Mouse (Mus musculus) T-helper 17 cell (primary cell): ENCODE measurements around the gene Ly6g6d.

ENCODE experiments used
- in situ Hi-C, 2 experiments: fragments of 300-600 bp; cut with MboI, MseI; formaldehyde crosslinking; loops; 1 replicate in 1 of 2; 2 replicates in 1 of 2; pipeline ENCODE4 v1.15.1; 2025; ENCODE audit warnings: high pct_unique_total_duplicates in 2 of 2

Ly6g6d gene

DNA sequence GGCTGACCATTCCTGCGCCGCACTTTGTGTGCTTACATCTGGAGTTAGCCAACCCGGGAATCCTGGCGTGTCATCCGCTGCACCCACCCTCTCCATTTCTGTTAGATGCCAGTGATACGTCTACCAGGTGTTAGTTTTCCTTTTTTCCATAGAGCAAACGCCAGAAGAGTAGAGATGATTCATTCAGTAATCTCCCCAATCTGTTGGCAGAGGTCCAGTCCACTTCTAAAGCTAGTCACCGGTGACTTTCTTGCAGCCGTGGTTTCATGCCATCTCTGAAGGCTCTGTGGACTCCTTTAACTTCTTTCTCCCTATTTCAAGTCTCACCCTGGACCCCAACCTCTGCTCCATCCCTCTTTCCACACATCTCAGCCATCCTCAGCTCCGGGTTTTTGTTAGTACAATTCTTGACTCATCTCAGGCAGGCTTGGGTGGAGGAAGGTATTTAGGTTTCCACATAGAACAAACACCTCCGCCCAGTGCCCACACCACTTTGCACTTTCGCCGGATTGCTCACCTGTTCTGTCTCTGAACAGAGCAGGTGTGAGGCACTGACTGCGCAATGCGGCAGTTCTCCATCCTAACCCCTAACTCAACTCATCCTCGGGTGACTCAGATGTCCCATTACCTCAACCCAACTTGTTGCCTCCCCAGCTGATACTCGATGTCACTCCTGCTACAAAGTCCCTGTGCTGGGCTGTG is 9.5 kb downstream of the Ly6g6d start:
- in situ Hi-C loops: no loop called here

GRCm38 (mm10) chr17:35066084-35066483 is 11.8 kb downstream of the Ly6g6d start, which contains the start of gene Mpig6b:
Gene Mpig6b (minus strand): TSS chr17:35066184.
- in situ Hi-C loops: no loop called here

- in situ Hi-C loops: loop anchor here (5.0 kb wide), 1 partner anchor 43 kb away; no protein-coding TSS in a partner anchor
Observed at GRCm38 (mm10) chr17:35064951-35065947, 12.6 kb downstream of the Ly6g6d start, which contains the start of gene Ly6g6c. Gene Ly6g6c (plus strand): TSS chr17:35065388.

DNA sequence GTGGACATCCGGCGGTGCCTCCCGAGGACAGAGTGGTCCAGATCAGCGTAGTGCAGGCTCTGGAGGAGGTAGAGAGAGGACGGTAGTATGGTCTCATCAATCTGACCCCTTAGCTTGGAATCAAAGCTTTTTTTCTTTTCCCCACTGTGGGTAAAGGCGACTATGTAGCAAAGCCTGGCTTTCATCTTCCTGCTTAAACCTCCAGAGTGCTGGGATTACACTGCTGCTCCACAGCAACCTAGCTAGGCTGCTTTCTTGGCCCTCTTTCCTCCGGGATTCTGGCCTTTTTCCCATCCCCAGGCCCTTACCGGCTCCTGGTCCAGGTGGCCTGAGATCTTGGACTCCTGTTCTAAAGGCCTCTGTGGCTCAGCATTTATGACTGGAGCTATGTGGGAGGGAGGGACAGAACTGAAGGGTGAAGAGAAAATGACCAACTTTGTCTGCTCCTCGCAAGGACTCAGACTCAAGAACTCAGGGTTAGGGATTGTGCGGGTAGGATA is 13.4 kb downstream of the Ly6g6d start:
- in situ Hi-C loops: loop anchor here (5.0 kb wide), 1 partner anchor 42 kb away; no protein-coding TSS in a partner anchor

DNA sequence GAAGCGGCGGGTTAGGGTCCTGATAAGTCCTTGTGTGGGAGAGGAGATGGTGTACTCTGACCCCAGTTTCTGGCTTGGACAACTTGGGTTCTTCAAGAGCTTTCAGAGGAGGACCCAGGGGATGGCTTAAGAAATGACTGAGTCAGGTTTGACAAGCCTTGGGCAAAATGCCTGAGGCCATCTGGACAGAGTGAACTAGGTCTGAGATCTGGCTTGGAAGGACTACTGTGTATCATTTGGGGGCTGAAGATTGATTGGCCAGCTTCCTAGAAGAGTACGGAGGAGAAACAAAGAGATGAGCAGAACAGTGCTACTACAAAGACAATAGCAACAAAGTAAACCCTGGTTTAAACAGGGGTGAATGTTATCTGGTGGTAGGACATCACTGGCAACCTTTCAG is 14.4 kb downstream of the Ly6g6d start:
- in situ Hi-C loops: loop anchor here (5.0 kb wide), 1 partner anchor 41 kb away; no protein-coding TSS in a partner anchor

GRCm38 (mm10) chr17:35061299-35061698 is 16.6 kb downstream of the Ly6g6d start:
- in situ Hi-C loops: loop anchor here (5.0 kb wide), 1 partner anchor 39 kb away; no protein-coding TSS in a partner anchor

DNA sequence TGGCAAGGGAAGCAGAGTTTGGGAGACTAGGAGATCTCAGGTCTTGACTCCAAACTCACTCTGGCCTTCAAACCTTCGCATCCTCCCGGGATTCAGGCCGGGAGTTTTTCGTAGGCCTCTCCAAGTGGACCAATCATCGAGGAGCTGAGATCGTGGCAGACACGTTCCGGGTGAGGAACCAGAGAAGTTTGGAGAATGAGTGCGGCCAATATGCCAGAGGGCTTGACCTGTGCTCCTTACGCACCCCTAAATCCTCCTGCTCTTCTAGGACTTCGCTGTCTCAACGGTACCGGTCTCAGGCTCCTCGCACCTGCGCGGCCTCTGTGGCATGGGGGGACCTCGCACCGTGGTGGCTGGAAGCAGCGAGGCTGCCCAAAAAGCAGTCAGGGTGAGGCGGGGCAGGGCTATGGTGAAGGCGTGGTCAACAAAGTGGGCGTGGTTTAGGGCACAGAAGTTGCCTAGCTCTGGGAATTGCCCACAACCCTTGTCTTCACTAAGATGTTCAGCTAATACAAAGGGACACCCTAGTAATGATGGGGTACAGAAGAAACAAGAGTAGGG is 17.0 kb downstream of the Ly6g6d start:
- in situ Hi-C loops: loop anchor here (5.0 kb wide), 1 partner anchor 39 kb away; no protein-coding TSS in a partner anchor

DNA sequence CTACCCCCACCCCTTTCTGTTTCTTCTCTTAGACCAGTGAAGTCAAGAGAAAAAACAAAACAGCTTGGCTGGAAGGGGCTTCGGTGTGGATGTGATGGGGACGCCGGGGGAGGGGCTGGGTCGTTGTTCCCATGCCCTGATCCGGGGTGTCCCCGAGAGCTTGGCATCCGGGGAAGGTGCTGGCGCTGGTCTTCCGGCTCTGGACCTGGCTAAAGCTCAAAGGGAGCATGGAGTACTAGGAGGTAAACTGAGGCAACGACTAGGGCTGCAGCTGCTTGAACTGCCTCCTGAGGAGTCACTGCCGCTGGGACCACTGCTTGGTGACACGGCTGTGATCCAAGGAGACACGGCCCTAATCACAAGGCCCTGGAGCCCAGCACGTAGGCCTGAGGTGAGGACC is 17.8 kb downstream of the Ly6g6d start:
- in situ Hi-C loops: loop anchor here (5.0 kb wide), 1 partner anchor 38 kb away; no protein-coding TSS in a partner anchor

DNA sequence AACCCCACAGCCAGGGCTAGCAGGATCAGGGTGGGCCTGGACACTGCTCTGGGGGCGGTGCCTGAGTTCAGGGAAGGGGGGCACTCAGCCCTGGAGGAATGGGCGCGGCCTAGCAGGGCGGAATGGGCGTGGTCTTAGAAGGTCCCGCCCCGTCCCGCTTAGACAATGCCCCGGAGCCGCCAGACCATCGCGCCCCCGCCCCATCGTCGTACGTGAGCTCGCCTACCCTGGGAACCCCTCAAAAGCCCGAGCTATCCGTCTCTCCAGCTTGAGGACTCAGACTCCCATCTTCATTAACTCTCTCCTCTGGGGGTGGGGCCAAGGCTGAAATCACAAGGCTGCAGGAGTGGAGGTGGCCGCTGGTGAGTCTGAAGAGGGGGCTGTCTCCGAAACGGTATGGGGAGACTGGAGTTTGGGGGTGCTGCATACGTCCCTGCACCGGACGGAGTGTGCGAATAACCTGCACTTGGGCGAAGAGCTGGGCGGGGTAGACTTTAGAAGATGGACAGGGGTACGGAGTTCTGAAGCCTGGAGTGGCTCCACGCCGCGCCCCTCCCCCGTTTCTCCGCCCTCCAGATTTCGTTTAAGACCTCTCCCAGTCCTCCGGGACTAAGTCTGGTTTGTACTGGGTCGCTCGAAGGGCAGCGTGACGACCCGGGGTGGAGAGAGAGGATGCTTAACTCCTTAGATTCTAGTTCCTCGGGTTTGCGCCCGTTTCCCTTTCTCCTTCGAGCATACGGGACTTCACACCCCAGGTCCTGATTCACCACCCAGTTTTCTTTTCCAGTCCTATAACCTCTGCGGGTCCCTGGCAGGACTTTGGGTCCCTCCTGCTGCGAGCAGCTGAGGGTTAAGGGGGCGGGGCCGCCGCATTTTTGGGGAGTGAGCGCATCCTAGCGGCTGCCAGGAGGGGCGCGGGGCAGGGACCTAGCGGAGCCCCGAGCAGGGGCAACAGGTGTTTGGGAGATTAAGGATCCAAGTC is 18.7 kb downstream of the Ly6g6d start, which contains the start of gene Ddah2:
Gene Ddah2, plus strand, starts transcription at position 125 of the 982 bp plus-strand sequence.
- in situ Hi-C loops: loop anchor here in 1 of 2 experiments (10.0 kb wide), 1 partner anchor 796 kb away; no protein-coding TSS in a partner anchor

- in situ Hi-C loops: loop anchor here in 1 of 2 experiments (10.0 kb wide), 1 partner anchor 796 kb away; no protein-coding TSS in a partner anchor
Observed at GRCm38 (mm10) chr17:35058316-35058715, 19.5 kb downstream of the Ly6g6d start.

- in situ Hi-C loops: loop anchor here in 1 of 2 experiments (10.0 kb wide), 1 partner anchor 798 kb away; no protein-coding TSS in a partner anchor
Observed at GRCm38 (mm10) chr17:35057090-35057489, 20.8 kb downstream of the Ly6g6d start.

- in situ Hi-C loops: loop anchor here in 1 of 2 experiments (10.0 kb wide), 1 partner anchor 799 kb away; no protein-coding TSS in a partner anchor
Observed at GRCm38 (mm10) chr17:35055691-35056495, 22.0 kb downstream of the Ly6g6d start.

DNA sequence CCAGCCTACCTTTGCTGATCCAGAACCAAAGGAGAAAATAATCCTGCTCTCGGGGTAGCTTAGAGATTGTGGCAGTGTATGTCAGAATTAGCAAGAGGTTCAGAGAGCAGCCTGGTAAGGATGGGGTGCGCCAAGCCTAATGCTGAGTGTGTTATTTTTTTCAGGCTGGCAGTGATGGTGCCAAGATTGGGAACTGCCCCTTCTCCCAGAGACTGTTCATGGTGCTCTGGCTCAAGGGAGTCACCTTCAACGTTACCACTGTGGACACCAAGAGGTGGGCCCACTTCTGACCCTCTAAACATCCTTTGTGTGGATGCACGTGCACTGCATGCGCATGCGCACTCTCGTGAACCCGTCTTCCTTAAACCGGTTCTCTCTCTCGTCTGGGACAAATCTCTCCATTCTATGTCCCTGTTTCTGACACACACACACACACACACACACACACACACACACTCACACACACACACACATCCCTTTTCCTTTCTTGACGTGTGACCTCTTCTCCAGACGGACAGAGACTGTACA is 25.5 kb downstream of the Ly6g6d start:
- in situ Hi-C loops: loop anchor here in 1 of 2 experiments (10.0 kb wide), 1 partner anchor 802 kb away; no protein-coding TSS in a partner anchor

DNA sequence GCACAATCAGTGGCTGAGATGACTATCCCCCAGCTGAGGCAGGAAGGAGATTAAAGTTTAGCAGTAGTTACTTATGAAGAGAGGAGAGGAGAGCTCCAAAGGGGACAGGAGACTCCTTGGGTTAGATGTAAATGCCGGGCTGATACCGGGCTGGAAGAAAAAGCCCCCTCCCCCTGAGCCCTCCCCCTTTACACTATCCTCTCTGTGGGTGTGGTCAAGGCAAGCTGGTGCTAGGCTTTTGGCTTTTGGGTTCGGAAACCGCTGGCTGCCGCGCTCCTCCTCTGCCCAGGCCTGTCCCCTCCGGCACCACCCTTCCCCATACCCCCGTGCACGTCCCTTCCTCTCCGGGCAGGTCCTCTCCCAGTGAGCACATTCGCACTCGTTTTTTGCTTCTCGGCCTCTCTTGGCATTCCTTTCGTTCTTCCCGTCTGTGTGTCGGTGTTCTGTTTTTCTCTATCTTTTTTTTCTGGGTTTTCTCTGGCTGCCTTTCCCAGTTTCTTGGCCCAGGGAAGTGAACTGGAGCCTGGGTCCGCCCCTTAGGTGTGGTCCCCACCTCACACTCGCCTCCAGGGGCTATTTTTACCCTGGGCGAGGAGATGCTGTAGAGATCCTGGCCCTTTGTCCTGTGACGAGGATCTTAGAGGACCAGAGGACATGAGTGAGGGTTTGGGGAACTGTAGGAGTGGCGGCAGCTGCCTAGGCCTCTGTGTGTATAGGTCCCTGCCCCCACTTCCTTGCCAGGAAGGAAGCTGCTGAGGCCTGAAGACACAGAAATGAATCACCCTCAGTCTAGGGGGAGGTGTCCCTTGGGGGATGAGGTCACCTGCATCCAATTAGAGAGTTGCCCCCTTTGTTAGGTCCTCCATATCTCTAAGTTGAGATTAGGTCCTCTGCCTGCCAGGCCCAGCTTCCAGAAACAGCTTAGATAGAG is 26.4 kb downstream of the Ly6g6d start:
- in situ Hi-C loops: loop anchor here in 1 of 2 experiments (10.0 kb wide), 1 partner anchor 803 kb away; no protein-coding TSS in a partner anchor

GRCm38 (mm10) chr17:35050126-35050750 is 27.6 kb downstream of the Ly6g6d start:
- in situ Hi-C loops: loop anchor here in 1 of 2 experiments (10.0 kb wide), 1 partner anchor 805 kb away; no protein-coding TSS in a partner anchor

- in situ Hi-C loops: loop anchor here in 1 of 2 experiments (10.0 kb wide), 1 partner anchor 805 kb away; no protein-coding TSS in a partner anchor
Observed at GRCm38 (mm10) chr17:35049561-35050016, 28.3 kb downstream of the Ly6g6d start, which contains the start of gene Clic1. Gene Clic1 (plus strand): TSS chr17:35049966.
